Mouse (Mus musculus) erythroblast, embryonic 14.5 days (primary cell): Measurements from ENCODE around the gene Casp9.

ENCODE experiments used
- GATA1 ChIP-seq: IDR thresholded peaks from 2 replicates; pipeline ENCODE4 v1.6.1; 2012; ENCODE audit warnings: low read length, inconsistent platforms, mixed read lengths
- TAL1 ChIP-seq: IDR thresholded peaks from 3 replicates; pipeline ENCODE4 v1.6.1; 2012; ENCODE audit warnings: low read length, inconsistent platforms, mixed read lengths

GRCm38 (mm10) chr4:141859351-141859750 is 65.9 kb downstream of the Casp9 start:
- TF ChIP-seq GATA1 (no peak), TAL1 (no peak)
